Comparison of ENCODE assay signal across 7 mouse cellular contexts in the genomic region with DNA sequence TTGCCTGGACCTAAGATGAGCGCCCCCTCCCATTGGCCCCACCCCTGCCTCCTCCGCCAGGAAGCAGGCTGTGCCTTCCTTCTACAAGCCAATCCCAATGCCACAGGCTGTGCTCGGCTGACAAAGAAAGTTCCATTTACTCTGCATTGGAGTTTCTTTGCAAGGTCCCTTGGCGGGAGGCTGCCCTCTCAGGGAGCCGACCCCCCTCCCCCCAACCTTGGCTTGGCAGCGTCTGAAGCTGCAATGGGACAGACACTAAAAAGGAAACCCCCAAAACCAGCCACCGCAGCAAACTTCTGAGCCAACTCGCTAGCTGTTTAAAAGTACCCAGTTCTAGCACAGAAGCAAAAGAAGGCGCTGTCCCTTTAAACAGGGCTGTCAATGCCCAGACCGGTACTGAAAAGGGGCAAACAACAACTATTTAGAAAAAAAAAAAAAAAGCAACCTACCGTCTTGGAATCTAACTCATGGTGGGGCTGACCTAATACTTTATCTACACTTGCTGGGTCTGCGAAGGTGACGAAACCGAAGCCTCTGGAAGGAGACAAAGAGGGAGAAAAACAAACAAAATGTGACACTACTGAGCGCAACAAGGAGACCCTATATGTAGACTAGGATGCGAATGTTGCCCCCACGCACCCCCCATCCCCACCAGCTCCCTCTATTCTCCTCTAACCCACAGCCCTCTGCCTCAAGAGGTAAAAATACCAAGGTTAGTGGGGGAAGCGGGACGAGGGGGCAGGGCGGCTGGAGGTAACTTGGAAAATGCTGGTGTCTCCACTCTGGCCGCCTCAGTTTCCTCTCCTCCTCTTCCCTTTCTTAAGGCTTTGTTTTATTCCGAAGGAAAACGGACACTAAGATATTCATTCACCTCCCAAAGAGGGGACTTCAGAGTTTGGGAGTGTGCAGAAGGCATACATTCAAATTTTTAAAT. TPM values are rescaled to one million over a fixed set of nuclear protein-coding genes. Genes with fewer than 3 reads are reported as not detected.
DNase-seq lines count a peak whose midpoint lies in the region; ATAC-seq and TF ChIP-seq lines count a peak whose summit lies in the region.

No protein-coding gene starts in this region.

- DNase-seq in ES-CJ7 (ENCODE audit: low read depth, low spot score) = peak; percentile 88
- peak; percentile 64 for DNase-seq in embryonic facial prominence, embryonic 11.5 days (ENCODE audit: low spot score)
- DNase-seq in hindbrain, embryonic 14.5 days (ENCODE audit: low spot score) = no peak
- peak; percentile 39 for DNase-seq in stomach, postnatal 0 days (ENCODE audit: low spot score)

- H3K4me1 ChIP-seq in embryonic facial prominence, embryonic 11.5 days (ENCODE audit: control insufficient read depth, insufficient read depth, low read length) = peaks cover 2% of the 10 kb centered on the region; the same call in 1 of the 2 replicates
- H3K4me1 ChIP-seq in hindbrain, embryonic 14.5 days (replicated peaks; ENCODE audit: control insufficient read depth, insufficient read depth, low read length) = peaks cover 38% of the 10 kb centered on the region
- H3K4me1 ChIP-seq in limb, embryonic 12.5 days (replicated peaks) = peaks cover 39% of the 10 kb centered on the region
- H3K4me1 ChIP-seq in midbrain, embryonic 15.5 days = peaks cover 62% of the 10 kb centered on the region
- 0 out of 2 replicates have a peak, but pooled peaks cover 4% of the 10 kb centered on the region for H3K4me1 ChIP-seq in stomach, postnatal 0 days (replicated peaks; ENCODE audit: control insufficient read depth, insufficient read depth)

- H3K9me3 ChIP-seq in embryonic facial prominence, embryonic 11.5 days (replicated peaks; ENCODE audit: control insufficient read depth, low read length) = no peaks in the 10 kb centered on the region
- H3K9me3 ChIP-seq in hindbrain, embryonic 14.5 days (ENCODE audit: control insufficient read depth, low read length) = no peaks in the 10 kb centered on the region
- H3K9me3 ChIP-seq in limb, embryonic 12.5 days = no peaks in the 10 kb centered on the region
- H3K9me3 ChIP-seq in midbrain, embryonic 15.5 days = no peaks in the 10 kb centered on the region
- no peaks in the 10 kb centered on the region for H3K9me3 ChIP-seq in stomach, postnatal 0 days (ENCODE audit: control insufficient read depth, low read length)

- peak overlapping the region; percentile 99 for H3K9ac ChIP-seq in embryonic facial prominence, embryonic 11.5 days (replicated peaks; ENCODE audit: low read length)
- H3K9ac ChIP-seq in hindbrain, embryonic 14.5 days = peak overlapping the region; percentile 97
- H3K9ac ChIP-seq in limb, embryonic 12.5 days (replicated peaks) = peak overlapping the region; percentile 98
- H3K9ac ChIP-seq in midbrain, embryonic 15.5 days = peak overlapping the region; percentile 99
- H3K9ac ChIP-seq in stomach, postnatal 0 days (ENCODE audit: low read length) = peak overlapping the region; percentile 98

- under 1% methylated on average over 23 of the region's 23 CpGs for WGBS in embryonic facial prominence, embryonic 11.5 days
- WGBS in hindbrain, embryonic 14.5 days = under 1% methylated on average over 23 of the region's 23 CpGs
- WGBS in limb, embryonic 12.5 days = under 1% methylated on average over 23 of the region's 23 CpGs
- WGBS in midbrain, embryonic 15.5 days = under 1% methylated on average over 23 of the region's 23 CpGs
- WGBS in stomach, postnatal 0 days = 5% methylated on average over 23 of the region's 23 CpGs

- peak overlapping the region; percentile 36 for H3K27ac ChIP-seq in embryonic facial prominence, embryonic 11.5 days (replicated peaks; ENCODE audit: low read depth, low read length)
- H3K27ac ChIP-seq in hindbrain, embryonic 14.5 days = peak overlapping the region; percentile 96
- peak overlapping the region; percentile 57 for H3K27ac ChIP-seq in limb, embryonic 12.5 days
- peak overlapping the region; percentile 92 for H3K27ac ChIP-seq in midbrain, embryonic 15.5 days
- H3K27ac ChIP-seq in stomach, postnatal 0 days (replicated peaks) = 0 out of 2 replicates have a peak overlapping the region, but pooled peaks have one; percentile 30

- peak overlapping the region; percentile 49 for H3K4me2 ChIP-seq in embryonic facial prominence, embryonic 11.5 days (ENCODE audit: low read depth, low read length)
- H3K4me2 ChIP-seq in hindbrain, embryonic 14.5 days (replicated peaks) = peak overlapping the region; percentile 95
- H3K4me2 ChIP-seq in limb, embryonic 12.5 days = peak overlapping the region; percentile 83
- H3K4me2 ChIP-seq in midbrain, embryonic 15.5 days = peak overlapping the region; percentile 74
- H3K4me2 ChIP-seq in stomach, postnatal 0 days (replicated peaks; ENCODE audit: low read depth) = peak overlapping the region; percentile 97

- peaks cover 48% of the 10 kb centered on the region for H3K79me2 ChIP-seq in C2C12 (ENCODE audit: control insufficient read depth, insufficient read depth)

- no peak for TF ChIP-seq CTCF in C2C12 (IDR thresholded peaks at IDR 0.05; ENCODE audit: control insufficient read depth, insufficient read depth, insufficient read length)
- no peak for TF ChIP-seq CTCF in stomach, postnatal 0 days (IDR thresholded peaks at IDR 0.05; ENCODE audit: low read depth)

- peak overlapping the region; percentile 54 for H3ac ChIP-seq in C2C12 (ENCODE audit: control insufficient read depth, insufficient read length, low read depth)

- H3K27me3 ChIP-seq in C2C12 (ENCODE audit: control insufficient read depth, insufficient read depth, insufficient read length) = no peaks in the 10 kb centered on the region
- no peaks in the 10 kb centered on the region for H3K27me3 ChIP-seq in embryonic facial prominence, embryonic 11.5 days (ENCODE audit: control insufficient read depth, insufficient read depth, low read length)
- H3K27me3 ChIP-seq in hindbrain, embryonic 14.5 days (ENCODE audit: control insufficient read depth, insufficient read depth, low read length) = no peaks in the 10 kb centered on the region
- H3K27me3 ChIP-seq in limb, embryonic 12.5 days = no peaks in the 10 kb centered on the region
- H3K27me3 ChIP-seq in midbrain, embryonic 15.5 days (replicated peaks) = no peaks in the 10 kb centered on the region
- H3K27me3 ChIP-seq in stomach, postnatal 0 days (ENCODE audit: control insufficient read depth, insufficient read depth, low read length) = no peaks in the 10 kb centered on the region

- peaks cover 11% of the 10 kb centered on the region for H3K79me3 ChIP-seq in C2C12 (ENCODE audit: low read depth)

- H3K36me3 ChIP-seq in C2C12 (ENCODE audit: control insufficient read depth, insufficient read depth) = peaks cover 30% of the 10 kb centered on the region
- H3K36me3 ChIP-seq in embryonic facial prominence, embryonic 11.5 days (replicated peaks; ENCODE audit: control insufficient read depth, insufficient read depth, low read depth, low read length) = no peaks in the 10 kb centered on the region
- peaks cover 19% of the 10 kb centered on the region for H3K36me3 ChIP-seq in hindbrain, embryonic 14.5 days (replicated peaks; ENCODE audit: control insufficient read depth, insufficient read depth)
- peaks cover 13% of the 10 kb centered on the region for H3K36me3 ChIP-seq in limb, embryonic 12.5 days
- H3K36me3 ChIP-seq in midbrain, embryonic 15.5 days (replicated peaks) = peaks cover 8% of the 10 kb centered on the region; the same call in 1 of the 2 replicates
- H3K36me3 ChIP-seq in stomach, postnatal 0 days (ENCODE audit: control insufficient read depth, insufficient read depth, low read length) = peaks cover 8% of the 10 kb centered on the region; the same call in 1 of the 2 replicates

- H3K4me3 ChIP-seq in C2C12 (ENCODE audit: insufficient read depth, poor library complexity, severe bottlenecking) = peak overlapping the region; percentile 66
- H3K4me3 ChIP-seq in embryonic facial prominence, embryonic 11.5 days (ENCODE audit: low read depth, low read length) = peak overlapping the region; percentile 97
- H3K4me3 ChIP-seq in hindbrain, embryonic 14.5 days (replicated peaks; ENCODE audit: low read length) = peak overlapping the region; percentile 94
- H3K4me3 ChIP-seq in limb, embryonic 12.5 days (replicated peaks) = peak overlapping the region; percentile 93
- H3K4me3 ChIP-seq in midbrain, embryonic 15.5 days = peak overlapping the region; percentile 98
- H3K4me3 ChIP-seq in stomach, postnatal 0 days (ENCODE audit: low read depth, low read length) = peak overlapping the region; percentile 93

- no peak for ATAC-seq in embryonic facial prominence, embryonic 11.5 days (replicated peaks; ENCODE audit: insufficient number of reproducible peaks, low FRiP score, low TSS enrichment, low read depth)
- ATAC-seq in hindbrain, embryonic 14.5 days (ENCODE audit: low FRiP score) = 0 out of 2 replicates have a peak, but pooled peaks have one; percentile 21
- no peak for ATAC-seq in limb, embryonic 12.5 days (ENCODE audit: insufficient number of reproducible peaks, insufficient read depth, low FRiP score, low TSS enrichment, low read depth)
- ATAC-seq in midbrain, embryonic 15.5 days (replicated peaks) = no peak
- no peak for ATAC-seq in stomach, postnatal 0 days (ENCODE audit: low FRiP score, low TSS enrichment)

- no peak for TF ChIP-seq EP300 in stomach, postnatal 0 days (optimal IDR thresholded peaks at IDR 0.05)

TF ChIP-seq in C2C12, 6 proteins besides CTCF, POLR2A, EP300 and RAD21:
- TF ChIP-seq MAX (IDR thresholded peaks at IDR 0.05) (no peak), USF1 (IDR thresholded peaks at IDR 0.05; ENCODE audit: low read depth) (no peak), MYOD1 (IDR thresholded peaks at IDR 0.05; ENCODE audit: control insufficient read depth, insufficient read length, low read depth) (no peak), MYOG (IDR thresholded peaks at IDR 0.05; ENCODE audit: control insufficient read depth, extremely low read depth, insufficient read length) (no peak), CEBPB (IDR thresholded peaks at IDR 0.05; ENCODE audit: low read depth) (no peak), FOSL1 (IDR thresholded peaks at IDR 0.05; ENCODE audit: insufficient read depth, low read length, poor library complexity, severe bottlenecking) (no peak)
TF ChIP-seq in C2C12: peak in this region for 0.

RNA-seq across cellular contexts. Expression of a gene that starts 2.0 kb away (rescaled TPM):
- 8.4 TPM for polyA plus RNA-seq in C2C12 (2012; fragmentation: generic; extraction: Trizol)
- polyA plus RNA-seq in embryonic facial prominence, embryonic 11.5 days (2014; fragmentation: Nextera tagmentation; extraction: Ambion mirVana) = 13.4 and 15.0 TPM in 2 replicates
- 22.4 and 26.5 TPM in 2 replicates for polyA plus RNA-seq in hindbrain, embryonic 14.5 days (2014; fragmentation: Nextera tagmentation; extraction: Ambion mirVana)
- polyA plus RNA-seq in limb, embryonic 12.5 days (2016; fragmentation: Nextera tagmentation; extraction: Ambion mirVana) = 16.8 and 24.0 TPM in 2 replicates
- polyA plus RNA-seq in midbrain, embryonic 15.5 days (2015; fragmentation: Nextera tagmentation; extraction: Ambion mirVana) = 32.0 and 33.6 TPM in 2 replicates
- polyA plus RNA-seq in stomach, postnatal 0 days (2015; fragmentation: Nextera tagmentation; extraction: Ambion mirVana) = 6.7 and 7.3 TPM in 2 replicates

Comparison
In these comparisons a context has a peak if more than half of its experiments do, and no peak if none do; other contexts are left out.
1. H3K27ac ChIP-seq: peak in every context shown above with its lines; median percentile 96 in hindbrain, embryonic 14.5 days; 92 in midbrain, embryonic 15.5 days; 57 in limb, embryonic 12.5 days; 36 in embryonic facial prominence, embryonic 11.5 days; 30 in stomach, postnatal 0 days.